Mouse (Mus musculus) cerebellum, postnatal 4 days (tissue): ENCODE results near the gene Syne1.
A peak's percentile ranks its signal among the peaks of the same experiment; 100 is the strongest.

ENCODE experiments used
- DNase-seq, 2 experiments: peaks; one replicate each; pipeline ENCODE4 v3.0.0; 2022; ENCODE audit warnings: low spot score in 2 of 2, mixed read lengths in 1 of 2

The Syne1 gene

GRCm38 (mm10) chr10:5305555-5305954, 245.7 kb downstream of the Syne1 start:
- no peak for DNase-seq

- DNase-seq, result no peak
Observed at GRCm38 (mm10) chr10:5295291-5295891, 255.9 kb downstream of the Syne1 start.

GRCm38 (mm10) chr10:5289575-5289909, 261.7 kb downstream of the Syne1 start:
- DNase-seq, result no peak

- DNase-seq, result peak in 1 of 2 experiments; percentile 24
Observed at GRCm38 (mm10) chr10:5288716-5289574, 262.3 kb downstream of the Syne1 start.

GRCm38 (mm10) chr10:5288262-5288661, 263.0 kb downstream of the Syne1 start:
- DNase-seq, result no peak

- no peak for DNase-seq
Observed at GRCm38 (mm10) chr10:5275769-5276168, 275.5 kb downstream of the Syne1 start.

- no peak for DNase-seq
Observed at GRCm38 (mm10) chr10:5270641-5271040, 280.6 kb downstream of the Syne1 start.

- peak in 1 of 2 experiments; percentile 2 for DNase-seq
Observed at GRCm38 (mm10) chr10:5264418-5264817, 286.9 kb downstream of the Syne1 start.

- no peak for DNase-seq
Observed at GRCm38 (mm10) chr10:5262636-5263035, 288.6 kb downstream of the Syne1 start.

- DNase-seq, result no peak
Observed at GRCm38 (mm10) chr10:5256686-5257085, 294.6 kb downstream of the Syne1 start.

GRCm38 (mm10) chr10:5253752-5254151, 297.5 kb downstream of the Syne1 start:
- DNase-seq, result no peak

- no peak for DNase-seq
Observed at GRCm38 (mm10) chr10:5250702-5251101, 300.6 kb downstream of the Syne1 start.

- no peak for DNase-seq
Observed at GRCm38 (mm10) chr10:5239680-5240079, 311.6 kb downstream of the Syne1 start.

- no peak for DNase-seq
Observed at GRCm38 (mm10) chr10:5236926-5237325, 314.4 kb downstream of the Syne1 start.

GRCm38 (mm10) chr10:5236171-5236570, 315.1 kb downstream of the Syne1 start:
- no peak for DNase-seq

GRCm38 (mm10) chr10:5234721-5235501, 316.4 kb downstream of the Syne1 start:
- no peak for DNase-seq

- no peak for DNase-seq
Observed at GRCm38 (mm10) chr10:5229129-5229528, 322.2 kb downstream of the Syne1 start.

GRCm38 (mm10) chr10:5227395-5228076, 323.7 kb downstream of the Syne1 start:
- DNase-seq, result no peak

GRCm38 (mm10) chr10:5215943-5216342, 335.3 kb downstream of the Syne1 start:
- DNase-seq, result no peak

- no peak for DNase-seq
Observed at GRCm38 (mm10) chr10:5207905-5208641, 343.2 kb downstream of the Syne1 start.

GRCm38 (mm10) chr10:5205977-5206376, 345.3 kb downstream of the Syne1 start:
- DNase-seq, result no peak
